Mouse (Mus musculus) gastrocnemius, postnatal 10 days (tissue): ENCODE measurements around the gene Wdr60. TPM values are rescaled to one million over a fixed set of nuclear protein-coding genes. Genes with fewer than 3 reads are reported as not detected.

Experiments used
- DNase-seq: peaks from one replicate; pipeline ENCODE4 v3.0.0; 2021; ENCODE audit warnings: mixed read lengths
- total RNA-seq, 2 experiments: library from RNA; stranded (reverse); gene quantifications; 2 replicates each; pipeline ENCODE4 v1.2.3; 2021

Gene Wdr60
- total RNA-seq, 2 experiments from 2014 or later = 4.8 to 5.7 TPM

- no peak for DNase-seq
These were observed 6.6 kb upstream of the Wdr60 start for GRCm38 (mm10) chr12:116269450-116269849.

DNA sequence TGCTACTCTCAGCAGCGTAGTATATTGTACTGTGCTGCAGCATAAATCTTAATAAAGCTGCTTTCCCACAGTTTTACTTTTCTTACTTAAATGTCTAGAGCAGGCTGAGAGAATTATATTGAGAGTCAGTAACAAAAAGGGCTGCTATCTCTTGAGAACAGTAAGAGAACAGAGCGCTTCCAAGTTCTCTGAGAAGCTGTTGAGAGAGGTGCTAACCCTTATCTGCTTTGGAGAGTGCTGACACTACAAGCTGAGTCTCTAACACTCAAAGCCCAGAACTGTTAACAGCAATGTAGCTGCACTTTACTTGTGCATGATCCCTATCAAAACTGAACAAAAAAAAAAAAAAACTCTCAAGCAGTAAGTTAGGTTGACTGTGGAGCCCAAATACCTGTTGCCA, 2.5 kb upstream of the Wdr60 start:
- no peak for DNase-seq

GRCm38 (mm10) chr12:116264756-116265155, 1.9 kb upstream of the Wdr60 start:
- DNase-seq = no peak

- DNase-seq = no peak
These were observed 4.5 kb downstream of the Wdr60 start for GRCm38 (mm10) chr12:116258321-116258720.

GRCm38 (mm10) chr12:116255636-116256035, 7.2 kb downstream of the Wdr60 start:
- DNase-seq = no peak

GRCm38 (mm10) chr12:116254652-116255051, 8.2 kb downstream of the Wdr60 start:
- no peak for DNase-seq

- DNase-seq = no peak
These were observed 18.2 kb downstream of the Wdr60 start for GRCm38 (mm10) chr12:116244601-116245000.

DNA sequence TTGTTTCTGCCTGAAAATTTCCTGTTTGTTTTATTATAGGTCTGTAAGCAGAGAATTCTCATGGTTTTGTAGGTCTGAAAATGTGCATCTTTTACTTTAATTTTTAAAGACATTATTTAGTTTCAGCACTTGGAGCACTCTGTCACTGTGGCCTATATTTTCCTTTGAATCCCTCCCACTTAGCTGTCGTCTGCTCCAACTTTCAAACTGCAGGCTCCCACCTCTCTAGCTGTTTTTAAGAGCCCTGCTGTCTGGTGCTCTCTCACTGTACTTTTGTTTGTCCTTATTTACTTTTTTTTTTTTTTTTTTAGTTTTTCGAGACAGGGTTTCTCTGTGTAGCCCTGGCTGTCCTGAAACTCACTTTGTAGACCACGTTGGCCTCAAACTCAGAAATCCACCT, 24.0 kb downstream of the Wdr60 start:
- DNase-seq = no peak

GRCm38 (mm10) chr12:116238370-116238769, 24.5 kb downstream of the Wdr60 start:
- DNase-seq = no peak

- DNase-seq = no peak
These were observed 26.2 kb downstream of the Wdr60 start for GRCm38 (mm10) chr12:116236658-116237057.

- DNase-seq = no peak
These were observed 27.5 kb downstream of the Wdr60 start for GRCm38 (mm10) chr12:116235356-116235755.

GRCm38 (mm10) chr12:116232061-116232460, 30.8 kb downstream of the Wdr60 start:
- DNase-seq = no peak

- peak; percentile 79 for DNase-seq
These were observed 31.2 kb downstream of the Wdr60 start for GRCm38 (mm10) chr12:116231612-116232011.

- DNase-seq = no peak
These were observed 33.4 kb downstream of the Wdr60 start for GRCm38 (mm10) chr12:116229451-116229850.

GRCm38 (mm10) chr12:116226289-116227057, 36.3 kb downstream of the Wdr60 start:
- no peak for DNase-seq

- no peak for DNase-seq
These were observed 39.7 kb downstream of the Wdr60 start for GRCm38 (mm10) chr12:116223107-116223506.

DNA sequence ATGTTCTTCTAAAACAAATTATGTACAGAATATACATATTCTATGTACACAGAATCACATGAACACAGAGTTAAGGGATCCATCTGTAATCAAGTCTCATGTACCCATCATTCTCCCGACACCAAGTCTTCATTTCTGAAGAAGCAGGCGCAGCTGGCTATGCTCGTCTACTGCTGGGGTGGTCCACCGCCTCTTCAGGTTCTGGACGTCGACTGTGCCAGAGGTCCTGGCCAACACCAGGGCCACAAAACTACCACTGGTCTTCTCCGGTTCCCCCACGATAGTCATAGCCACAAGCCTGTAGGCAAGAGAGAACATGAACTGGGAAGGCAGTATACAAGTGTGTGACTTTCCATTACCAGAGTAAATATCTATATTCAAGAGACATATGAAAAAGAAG, 55.3 kb downstream of the Wdr60 start:
- no peak for DNase-seq

DNA sequence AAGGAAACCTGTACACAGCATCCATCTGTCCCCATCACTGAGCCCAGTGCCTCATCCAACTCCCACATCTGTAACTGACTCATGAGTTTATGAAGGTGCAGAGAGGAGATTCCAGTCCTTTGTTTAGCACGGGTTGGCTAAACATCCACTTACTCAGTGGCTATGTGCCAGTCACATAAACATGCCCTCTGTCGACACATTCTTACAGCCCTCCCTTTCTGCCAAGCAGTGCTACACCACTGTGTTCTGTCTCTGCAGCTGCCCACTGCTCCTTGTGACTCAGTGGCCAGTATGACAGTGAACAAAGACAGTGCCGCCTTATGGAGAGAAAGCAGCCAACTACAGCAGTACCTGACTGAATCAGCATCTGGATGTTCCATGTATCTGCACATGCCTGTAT, 57.1 kb downstream of the Wdr60 start:
- DNase-seq = no peak

DNA sequence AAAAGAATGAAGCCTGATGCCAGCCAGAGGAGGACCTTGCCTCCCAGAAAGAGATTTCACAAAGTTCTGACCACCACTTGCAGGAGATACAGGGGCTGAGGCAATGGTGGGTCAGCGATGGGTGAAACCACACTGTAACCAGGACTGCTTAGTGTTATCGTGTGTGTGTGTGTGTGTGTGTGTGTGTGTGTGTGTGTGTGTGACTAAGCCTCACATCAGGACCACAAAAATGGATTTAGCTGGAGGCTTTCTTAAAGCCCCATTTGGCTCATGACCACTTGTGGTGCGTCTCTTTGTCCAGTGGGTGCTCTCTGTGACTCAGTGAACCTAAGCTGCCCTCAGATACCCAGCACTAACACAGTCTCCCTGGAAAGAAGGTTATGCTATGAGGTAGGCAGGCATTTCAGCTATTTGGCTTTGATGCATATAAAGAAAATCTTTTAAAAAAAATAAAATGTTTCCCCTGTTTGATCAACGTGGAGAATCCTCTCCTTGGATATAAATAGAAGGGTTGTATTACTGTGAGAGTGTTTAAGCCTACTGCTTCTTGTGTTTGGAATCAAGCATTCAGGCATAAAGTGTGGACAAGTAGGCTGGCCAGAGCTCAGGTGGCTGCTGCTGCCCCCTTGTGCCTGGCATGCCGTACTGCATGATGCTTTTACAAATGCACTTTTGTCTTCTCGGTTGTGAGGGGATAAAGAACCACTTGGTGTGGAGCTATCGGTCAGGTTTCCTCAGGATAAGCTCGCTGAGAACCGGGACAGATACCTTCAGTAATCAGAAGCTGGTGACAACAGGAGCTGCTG, 60.4 kb downstream of the Wdr60 start:
- peak; percentile 70 for DNase-seq

DNA sequence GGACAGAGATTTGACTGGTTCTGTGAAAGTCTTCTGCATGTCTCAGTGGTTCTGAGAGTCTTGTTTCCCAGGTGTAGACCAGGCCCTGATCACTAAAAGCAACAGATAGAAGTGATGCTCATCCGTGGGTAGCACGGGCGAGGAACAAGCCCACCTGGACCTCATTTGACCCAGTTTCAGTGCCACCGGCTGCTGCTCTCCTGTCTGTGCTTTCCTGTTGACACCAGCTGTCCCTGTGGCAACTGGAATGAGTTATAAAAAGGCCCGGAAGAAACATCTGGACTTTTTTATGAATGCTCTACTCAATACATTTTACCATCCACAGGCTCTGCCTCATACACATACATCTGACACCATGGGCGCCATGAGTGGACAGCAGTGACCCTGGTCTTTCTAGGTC, 64.0 kb downstream of the Wdr60 start:
- no peak for DNase-seq

DNA sequence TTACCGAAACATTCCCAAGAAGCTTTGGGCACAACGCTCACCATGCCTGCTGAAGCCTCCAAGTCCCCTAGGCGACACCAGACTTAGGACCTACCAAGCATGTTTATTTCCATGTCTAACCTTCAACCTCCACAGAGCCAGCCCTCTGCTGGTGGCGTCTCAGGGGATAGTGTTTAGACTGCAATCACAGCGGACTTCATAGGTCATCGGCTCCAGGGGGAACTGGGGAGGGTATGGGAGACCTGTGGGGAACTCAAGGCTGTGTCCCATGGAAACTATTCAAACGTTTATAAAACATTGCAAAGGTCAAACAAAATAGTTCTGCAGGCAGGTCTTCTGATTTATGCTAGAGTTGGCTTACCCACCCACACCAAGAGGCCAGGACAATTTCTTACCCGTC, 66.6 kb downstream of the Wdr60 start:
- no peak for DNase-seq

DNA sequence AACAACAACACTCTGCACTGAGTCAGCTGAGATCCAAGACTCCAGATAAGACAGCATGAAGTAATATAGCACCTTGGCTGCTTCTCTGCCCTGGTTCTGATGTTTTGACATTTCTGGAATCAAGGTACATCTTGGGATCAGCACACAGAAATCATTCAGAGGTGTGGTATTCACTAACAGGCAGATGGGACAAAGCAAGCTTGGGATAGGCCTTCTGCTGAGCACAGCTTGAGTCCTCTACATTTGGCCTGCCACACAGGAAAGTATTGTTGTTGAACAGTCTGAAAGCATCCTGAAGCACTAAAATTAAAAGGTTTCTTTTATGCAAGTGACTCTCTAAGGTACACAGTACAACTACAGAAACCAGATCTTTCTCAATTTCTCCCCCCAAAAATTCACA, 68.2 kb downstream of the Wdr60 start:
- no peak for DNase-seq

DNA sequence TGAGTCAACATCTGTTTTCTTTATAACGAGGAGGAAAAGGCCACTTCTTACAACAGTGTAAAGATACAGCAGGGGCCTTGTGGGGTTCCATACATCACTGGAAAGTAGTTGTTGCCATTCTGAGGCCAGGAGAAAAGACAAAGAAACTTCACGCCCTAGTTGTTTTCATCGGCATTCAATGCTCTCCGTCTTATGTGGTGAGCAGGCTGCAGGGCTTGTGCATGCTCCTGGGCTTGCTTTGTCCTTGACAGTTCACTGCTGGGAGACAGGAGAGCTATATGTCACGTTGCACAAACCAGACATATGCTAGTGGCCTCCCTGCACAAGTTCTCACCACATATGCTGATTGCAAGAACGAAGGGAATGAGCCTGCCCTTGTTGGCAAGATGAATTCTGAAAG, 68.9 kb downstream of the Wdr60 start:
- DNase-seq = no peak
